Mouse (Mus musculus) midbrain, embryonic 15.5 days (tissue): ENCODE measurements around the gene Foxl1. TPM values are rescaled to one million over a fixed set of nuclear protein-coding genes. Genes with fewer than 3 reads are reported as not detected.

Experiments used
- ATAC-seq: fragments of 200-750 bp; cut with Nextera tagmentation; replicated peaks from 2 replicates; pipeline ENCODE4 v1.8.0; 2017; ENCODE audit warnings: moderate TSS enrichment
- H3K27ac ChIP-seq: fragments of 300-500 bp; sonication (generic); 2 replicates; pipeline ENCODE4 v1.5.1; 2015; ENCODE audit warnings: mild to moderate bottlenecking, inconsistent platforms
- H3K27me3 ChIP-seq: fragments of 300-500 bp; sonication (generic); replicated peaks from 2 replicates; pipeline ENCODE4 v1.6.1; 2015; ENCODE audit warnings: inconsistent platforms
- H3K36me3 ChIP-seq: fragments of 300-500 bp; sonication (generic); replicated peaks from 2 replicates; pipeline ENCODE4 v1.6.1; 2015; ENCODE audit warnings: inconsistent platforms
- H3K4me1 ChIP-seq: fragments of 300-500 bp; sonication (generic); 2 replicates; pipeline ENCODE4 v1.6.1; 2015; ENCODE audit warnings: inconsistent platforms
- H3K4me2 ChIP-seq: fragments of 300-500 bp; sonication (generic); 2 replicates; pipeline ENCODE4 v1.6.1; 2015; ENCODE audit warnings: inconsistent platforms, mild to moderate bottlenecking, moderate library complexity
- H3K4me3 ChIP-seq: fragments of 300-500 bp; sonication (generic); 2 replicates; pipeline ENCODE4 v1.5.1; 2015; ENCODE audit warnings: mild to moderate bottlenecking, inconsistent platforms
- H3K9ac ChIP-seq: fragments of 300-500 bp; sonication (generic); 2 replicates; pipeline ENCODE4 v1.6.1; 2015; ENCODE audit warnings: mild to moderate bottlenecking, inconsistent platforms
- H3K9me3 ChIP-seq: fragments of 300-500 bp; sonication (generic); 2 replicates; pipeline ENCODE4 v1.6.1; 2016; ENCODE audit warnings: inconsistent platforms
- WGBS: fragments of 180-500 bp; shearing (Covaris S2); methylation state at CpG from one replicate; pipeline ENCODE4 v1.1.7; 2015; ENCODE audit warnings: mixed read lengths; 5-methylcytosine and 5-hydroxymethylcytosine counted together
- polyA plus RNA-seq: library from polyadenylated mRNA; unstranded; fragments of >200 nt; fragmentation: Nextera tagmentation; extraction: Ambion mirVana; gene quantifications from 2 replicates; pipeline ENCODE4 v1.2.1, GENCODE M21; 2015

Foxl1 gene
- polyA plus RNA-seq, 1 experiment from 2014 or later: 0.12 TPM

- Histone ChIP-seq H3K4me1 (0 out of 2 replicates have a peak, but pooled peaks cover 3% of the 10 kb centered on the region), H3K4me2 (no peak overlapping the region), H3K27ac (no peak overlapping the region), H3K9me3 (no peaks in the 10 kb centered on the region), H3K27me3 (no peaks in the 10 kb centered on the region), H3K4me3 (no peak overlapping the region), H3K9ac (no peak overlapping the region), H3K36me3 (no peaks in the 10 kb centered on the region)
- 78% methylated on average over 4 of the region's 4 CpGs for WGBS
- ATAC-seq: no peak
Observed at GRCm38 (mm10) chr8:121162413-121162812, 34.7 kb downstream of the Foxl1 start.

GRCm38 (mm10) chr8:121162906-121163695 is 35.4 kb downstream of the Foxl1 start:
- no peaks in the 10 kb centered on the region for H3K36me3 ChIP-seq
- H3K4me1 ChIP-seq: 0 out of 2 replicates have a peak, but pooled peaks cover 3% of the 10 kb centered on the region
- no peak overlapping the region for H3K27ac ChIP-seq
- H3K27me3 ChIP-seq: no peaks in the 10 kb centered on the region
- no peak overlapping the region for H3K9ac ChIP-seq
- no peak overlapping the region for H3K4me3 ChIP-seq
- 78% methylated on average over 11 of the region's 11 CpGs for WGBS
- ATAC-seq: no peak
- H3K9me3 ChIP-seq: no peaks in the 10 kb centered on the region
- no peak overlapping the region for H3K4me2 ChIP-seq

- H3K4me3 ChIP-seq: no peak overlapping the region
- no peaks in the 10 kb centered on the region for H3K36me3 ChIP-seq
- no peak for ATAC-seq
- H3K9me3 ChIP-seq: no peaks in the 10 kb centered on the region
- H3K27me3 ChIP-seq: no peaks in the 10 kb centered on the region
- 48% methylated on average over 8 of the region's 8 CpGs for WGBS
- 0 out of 2 replicates have a peak, but pooled peaks cover 3% of the 10 kb centered on the region for H3K4me1 ChIP-seq
- no peak overlapping the region for H3K27ac ChIP-seq
- H3K4me2 ChIP-seq: no peak overlapping the region
- H3K9ac ChIP-seq: no peak overlapping the region
Observed at GRCm38 (mm10) chr8:121164017-121164469, 36.3 kb downstream of the Foxl1 start.

DNA sequence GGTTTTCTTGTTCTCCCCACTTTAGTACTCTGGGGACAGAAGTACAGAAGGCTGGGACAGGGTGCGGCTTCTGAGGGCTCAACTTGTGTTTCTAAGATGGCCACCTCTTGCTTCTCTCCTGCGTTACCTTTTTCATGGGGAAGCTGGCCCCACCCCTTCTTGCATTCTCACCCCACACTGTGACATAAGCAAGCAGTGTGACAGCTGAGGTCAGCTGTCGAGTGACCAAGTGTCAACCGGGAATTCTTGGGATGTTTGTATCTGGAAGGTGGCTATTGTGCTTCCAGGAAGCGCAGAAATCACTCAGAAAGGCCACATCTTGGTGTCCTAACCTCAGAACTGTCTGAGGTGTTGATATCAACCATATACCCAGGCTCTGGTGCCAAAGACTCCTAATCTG is 40.3 kb downstream of the Foxl1 start:
- no peak for ATAC-seq
- Histone ChIP-seq H3K9ac (no peak overlapping the region), H3K4me2 (no peak overlapping the region), H3K4me3 (no peak overlapping the region), H3K9me3 (no peaks in the 10 kb centered on the region), H3K36me3 (no peaks in the 10 kb centered on the region), H3K27me3 (no peaks in the 10 kb centered on the region), H3K27ac (no peak overlapping the region), H3K4me1 (0 out of 2 replicates have a peak, but pooled peaks cover 3% of the 10 kb centered on the region)
- 77% methylated on average over 5 of the region's 5 CpGs for WGBS

DNA sequence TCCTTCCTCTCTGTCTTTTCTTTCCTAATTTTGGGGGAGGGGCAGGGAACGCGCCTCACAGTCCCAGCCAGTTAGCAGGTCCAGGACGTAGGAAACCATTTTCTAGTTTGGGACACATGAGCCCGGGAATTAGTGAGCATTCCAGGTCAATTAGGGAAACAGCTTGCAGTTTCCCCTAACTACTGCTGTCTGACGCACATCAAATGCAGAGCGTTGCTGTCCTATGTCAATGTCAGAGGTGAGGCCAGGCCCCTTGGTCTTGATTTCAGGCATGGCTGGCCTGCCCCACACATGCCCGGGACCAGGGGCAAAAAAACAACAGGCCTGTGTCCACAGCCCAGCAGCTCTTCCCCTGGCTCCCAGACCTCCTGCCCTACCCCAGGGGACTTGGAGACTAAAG is 42.4 kb downstream of the Foxl1 start:
- ATAC-seq: no peak
- Histone ChIP-seq H3K36me3 (no peaks in the 10 kb centered on the region), H3K27ac (no peak overlapping the region), H3K27me3 (no peaks in the 10 kb centered on the region), H3K4me1 (no peaks in the 10 kb centered on the region), H3K9ac (no peak overlapping the region), H3K9me3 (no peaks in the 10 kb centered on the region), H3K4me2 (no peak overlapping the region), H3K4me3 (no peak overlapping the region)
- 65% methylated on average over 7 of the region's 7 CpGs for WGBS

GRCm38 (mm10) chr8:121170626-121171552 is 43.1 kb downstream of the Foxl1 start:
- H3K9ac ChIP-seq: no peak overlapping the region
- 71% methylated on average over 27 of the region's 27 CpGs for WGBS
- no peaks in the 10 kb centered on the region for H3K4me1 ChIP-seq
- H3K4me2 ChIP-seq: no peak overlapping the region
- H3K27me3 ChIP-seq: no peaks in the 10 kb centered on the region
- H3K36me3 ChIP-seq: no peaks in the 10 kb centered on the region
- H3K27ac ChIP-seq: no peak overlapping the region
- no peaks in the 10 kb centered on the region for H3K9me3 ChIP-seq
- ATAC-seq: no peak
- H3K4me3 ChIP-seq: no peak overlapping the region

- Histone ChIP-seq H3K36me3 (no peaks in the 10 kb centered on the region), H3K4me2 (no peak overlapping the region), H3K4me3 (no peak overlapping the region), H3K4me1 (no peaks in the 10 kb centered on the region), H3K9me3 (no peaks in the 10 kb centered on the region), H3K9ac (no peak overlapping the region), H3K27me3 (peaks cover 4% of the 10 kb centered on the region; the same call in 1 of the 2 replicates), H3K27ac (no peak overlapping the region)
- 87% methylated on average over 8 of the region's 8 CpGs for WGBS
- no peak for ATAC-seq
Observed at GRCm38 (mm10) chr8:121172567-121172966, 44.8 kb downstream of the Foxl1 start.

- Histone ChIP-seq H3K4me3 (no peak overlapping the region), H3K27me3 (peaks cover 4% of the 10 kb centered on the region; the same call in 1 of the 2 replicates), H3K27ac (no peak overlapping the region), H3K36me3 (no peaks in the 10 kb centered on the region), H3K4me1 (no peaks in the 10 kb centered on the region), H3K9ac (no peak overlapping the region), H3K9me3 (no peaks in the 10 kb centered on the region), H3K4me2 (no peak overlapping the region)
- 72% methylated on average over 10 of the region's 10 CpGs for WGBS
- ATAC-seq: no peak
Observed at GRCm38 (mm10) chr8:121174178-121174577, 46.4 kb downstream of the Foxl1 start.

- no peak for ATAC-seq
- no peak overlapping the region for H3K27ac ChIP-seq
- H3K4me2 ChIP-seq: no peak overlapping the region
- peaks cover 4% of the 10 kb centered on the region; the same call in 1 of the 2 replicates for H3K27me3 ChIP-seq
- 65% methylated on average over 30 of the region's 30 CpGs for WGBS
- H3K4me3 ChIP-seq: no peak overlapping the region
- H3K4me1 ChIP-seq: no peaks in the 10 kb centered on the region
- H3K36me3 ChIP-seq: no peaks in the 10 kb centered on the region
- H3K9ac ChIP-seq: no peak overlapping the region
- H3K9me3 ChIP-seq: no peaks in the 10 kb centered on the region
Observed at GRCm38 (mm10) chr8:121174721-121175539, 47.2 kb downstream of the Foxl1 start.

GRCm38 (mm10) chr8:121175540-121176090 is 47.9 kb downstream of the Foxl1 start:
- 70% methylated on average over 8 of the region's 8 CpGs for WGBS
- H3K9ac ChIP-seq: no peak overlapping the region
- no peak for ATAC-seq
- no peaks in the 10 kb centered on the region for H3K36me3 ChIP-seq
- no peak overlapping the region for H3K4me2 ChIP-seq
- H3K9me3 ChIP-seq: no peaks in the 10 kb centered on the region
- peaks cover 1% of the 10 kb centered on the region; the same call in 1 of the 2 replicates for H3K4me1 ChIP-seq
- H3K27me3 ChIP-seq: peaks cover 4% of the 10 kb centered on the region; the same call in 1 of the 2 replicates
- no peak overlapping the region for H3K4me3 ChIP-seq
- no peak overlapping the region for H3K27ac ChIP-seq

- H3K9ac ChIP-seq: no peak overlapping the region
- peaks cover 4% of the 10 kb centered on the region; the same call in 1 of the 2 replicates for H3K27me3 ChIP-seq
- ATAC-seq: no peak
- H3K4me3 ChIP-seq: no peak overlapping the region
- H3K27ac ChIP-seq: no peak overlapping the region
- 26% methylated on average over 3 of the region's 3 CpGs for WGBS
- no peaks in the 10 kb centered on the region for H3K9me3 ChIP-seq
- no peaks in the 10 kb centered on the region for H3K36me3 ChIP-seq
- H3K4me2 ChIP-seq: no peak overlapping the region
- peaks cover 6% of the 10 kb centered on the region; the same call in 1 of the 2 replicates for H3K4me1 ChIP-seq
Observed at GRCm38 (mm10) chr8:121176291-121176690, 48.6 kb downstream of the Foxl1 start.
